Mouse (Mus musculus) heart, postnatal 36 days (tissue): Measurements from ENCODE around the gene Ikzf4. TPM values are rescaled to one million over a fixed set of nuclear protein-coding genes. Genes with fewer than 3 reads are reported as not detected.
"Not testable (repeated sequence)": the region's sequence is repeated elsewhere in the genome, so short reads cannot be mapped to it uniquely, and the experiment has no call there.

Source experiments
- DNase-seq, 2 experiments: peaks; one replicate each; pipeline ENCODE4 v3.0.0; 2021 to 2022
- intact Hi-C: fragments of 180-260 bp; cut with DNase I; formaldehyde crosslinking; loops from one replicate; pipeline ENCODE4 v1.15.1; 2025
- total RNA-seq, 2 experiments: library from RNA; stranded (reverse); gene quantifications; 2 replicates each; pipeline ENCODE4 v1.2.3; 2021

The Ikzf4 gene
- total RNA-seq, 2 experiments from 2014 or later = 0.62 to 0.69 TPM

- DNase-seq = no peak
- intact Hi-C loops = loop anchor here (5.0 kb wide), 2 partner anchors 48 to 63 kb away; partner anchors contain the start of gene Pa2g4
Measured at GRCm38 (mm10) chr10:128614934-128615333, 30.9 kb downstream of the Ikzf4 start.

- not testable (repeated sequence) for DNase-seq
- intact Hi-C loops = loop anchor here (5.0 kb wide), 2 partner anchors 47 to 62 kb away; partner anchors contain the start of gene Pa2g4
Measured at GRCm38 (mm10) chr10:128613820-128614219, 32.0 kb downstream of the Ikzf4 start.

GRCm38 (mm10) chr10:128613154-128613440, 32.7 kb downstream of the Ikzf4 start:
- DNase-seq = no peak
- intact Hi-C loops = loop anchor here (5.0 kb wide), 2 partner anchors 46 to 61 kb away; partner anchors contain the start of gene Pa2g4

GRCm38 (mm10) chr10:128612433-128613153, 33.2 kb downstream of the Ikzf4 start:
- intact Hi-C loops = loop anchor here (5.0 kb wide), 2 partner anchors 45 to 60 kb away; partner anchors contain the start of gene Pa2g4
- DNase-seq = peak; percentile 71 to 82

- no peak for DNase-seq
- intact Hi-C loops = no loop called here
Measured at GRCm38 (mm10) chr10:128606483-128606882, 39.3 kb downstream of the Ikzf4 start.

- intact Hi-C loops = no loop called here
- no peak for DNase-seq
Measured at GRCm38 (mm10) chr10:128602470-128603128, 43.2 kb downstream of the Ikzf4 start.

- intact Hi-C loops = no loop called here
- no peak for DNase-seq
Measured at GRCm38 (mm10) chr10:128601499-128601898, 44.3 kb downstream of the Ikzf4 start.

- intact Hi-C loops = no loop called here
Measured at GRCm38 (mm10) chr10:128598476-128598875, 47.3 kb downstream of the Ikzf4 start.

GRCm38 (mm10) chr10:128592797-128593196, 53.0 kb downstream of the Ikzf4 start:
- intact Hi-C loops = loop anchor here (5.0 kb wide), 1 partner anchor 40 kb away; no protein-coding TSS in a partner anchor
- no peak for DNase-seq

More at GRCm38 (mm10) chr10:128598476-128598875, 47.3 kb downstream of the Ikzf4 start:
- no peak for DNase-seq

GRCm38 (mm10) chr10:128591436-128591835, 54.4 kb downstream of the Ikzf4 start:
- intact Hi-C loops = loop anchor here (5.0 kb wide), 1 partner anchor 39 kb away; no protein-coding TSS in a partner anchor
- DNase-seq = no peak

- intact Hi-C loops = loop anchor here (5.0 kb wide), 1 partner anchor 38 kb away; no protein-coding TSS in a partner anchor
- peak; percentile 66 to 73 for DNase-seq
Measured at GRCm38 (mm10) chr10:128590193-128590690, 55.5 kb downstream of the Ikzf4 start.

GRCm38 (mm10) chr10:128589464-128590192, 56.2 kb downstream of the Ikzf4 start, which contains the start of gene Erbb3:
Erbb3 (minus strand) TSS chr10:128589652.
- DNase-seq = peak; percentile 42 to 52
- intact Hi-C loops = loop anchor here (5.0 kb wide), 1 partner anchor 37 kb away; no protein-coding TSS in a partner anchor

GRCm38 (mm10) chr10:128588775-128589463, 56.9 kb downstream of the Ikzf4 start:
- DNase-seq = no peak
- intact Hi-C loops = no loop called here

GRCm38 (mm10) chr10:128588136-128588535, 57.7 kb downstream of the Ikzf4 start:
- no peak for DNase-seq
- intact Hi-C loops = no loop called here

- no peak for DNase-seq
- intact Hi-C loops = no loop called here
Measured at GRCm38 (mm10) chr10:128587697-128588096, 58.1 kb downstream of the Ikzf4 start.

- DNase-seq = no peak
- intact Hi-C loops = no loop called here
Measured at GRCm38 (mm10) chr10:128587120-128587519, 58.7 kb downstream of the Ikzf4 start.

GRCm38 (mm10) chr10:128586546-128586945, 59.2 kb downstream of the Ikzf4 start:
- no peak for DNase-seq

GRCm38 (mm10) chr10:128584386-128584785, 61.4 kb downstream of the Ikzf4 start:
- DNase-seq = no peak
- intact Hi-C loops = no loop called here

More at GRCm38 (mm10) chr10:128586546-128586945, 59.2 kb downstream of the Ikzf4 start:
- intact Hi-C loops = no loop called here

- intact Hi-C loops = loop anchor here (2.0 kb wide), 1 partner anchor 17 kb away; no protein-coding TSS in a partner anchor
- peak; percentile 44 to 51 for DNase-seq
Measured at GRCm38 (mm10) chr10:128583644-128584043, 62.1 kb downstream of the Ikzf4 start.
